Mouse (Mus musculus) MEL (cell line): ENCODE data around the gene Rapgef4. TPM values are rescaled to one million over a fixed set of nuclear protein-coding genes. Genes with fewer than 3 reads are reported as not detected.
"Not testable (repeated sequence)": the region's sequence is repeated elsewhere in the genome, so short reads cannot be mapped to it uniquely, and the experiment has no call there.

ENCODE experiments used
- DNase-seq: peaks from one replicate; pipeline ENCODE4 v3.0.0; 2011; ENCODE audit warnings: low read depth, low spot score
- H3K27ac ChIP-seq: 2 replicates; pipeline ENCODE4 v1.5.1; 2012; ENCODE audit warnings: low read depth, mild to moderate bottlenecking, control low read depth, low read length, moderate library complexity; ENCODE audit not compliant: control insufficient read depth
- H3K27me3 ChIP-seq, 2 experiments: fragments of 150-350 bp in 1 of 2; sonication (generic) in 1 of 2; 2 replicates each; pipeline ENCODE4 v1.6.1; 2012; ENCODE audit warnings: low read length in 2 of 2, mild to moderate bottlenecking in 2 of 2, improper control_type of control experiment in 1 of 2, moderate library complexity in 1 of 2; ENCODE audit not compliant: insufficient read depth in 2 of 2, control insufficient read depth in 1 of 2
- H3K36me3 ChIP-seq, 2 experiments: 2 replicates each; pipeline ENCODE4 v1.6.1; 2012 to 2014; ENCODE audit warnings: low read length in 2 of 2, improper control_type of control experiment in 1 of 2, inconsistent platforms in 1 of 2, mild to moderate bottlenecking in 1 of 2; ENCODE audit not compliant: insufficient read depth in 2 of 2, control insufficient read depth in 1 of 2
- H3K4me1 ChIP-seq, 2 experiments: fragments of 150-350 bp in 1 of 2; sonication (generic) in 1 of 2; 2 replicates each; pipeline ENCODE4 v1.6.1; 2012; ENCODE audit warnings: low read length in 2 of 2, improper control_type of control experiment in 1 of 2, mild to moderate bottlenecking in 1 of 2; ENCODE audit not compliant: insufficient read depth in 2 of 2, control insufficient read depth in 1 of 2
- H3K4me3 ChIP-seq, 2 experiments: fragments of 150-350 bp in 1 of 2; sonication (generic) in 1 of 2; 2 replicates each; pipeline ENCODE4 v1.5.1; 2012; ENCODE audit warnings: low read depth in 2 of 2, low read length in 2 of 2, mild to moderate bottlenecking in 2 of 2, moderate library complexity in 2 of 2, control low read depth in 1 of 2, improper control_type of control experiment in 1 of 2; ENCODE audit not compliant: control insufficient read depth in 1 of 2, insufficient read depth in 1 of 2
- H3K79me2 ChIP-seq: 2 replicates; pipeline ENCODE4 v1.6.1; 2012; ENCODE audit warnings: mild to moderate bottlenecking, low read length, moderate library complexity; ENCODE audit not compliant: control insufficient read depth, poor library complexity, insufficient read depth
- H3K9ac ChIP-seq: 2 replicates; pipeline ENCODE4 v1.6.1; 2012; ENCODE audit warnings: low read depth, mild to moderate bottlenecking, control low read depth, low read length, moderate library complexity; ENCODE audit not compliant: control insufficient read depth, poor library complexity, severe bottlenecking
- H3K9me3 ChIP-seq: fragments of 150-350 bp; sonication (generic); replicated peaks from 2 replicates; pipeline ENCODE4 v1.6.1; 2012; ENCODE audit warnings: mild to moderate bottlenecking, low read length, improper control_type of control experiment, moderate library complexity; ENCODE audit not compliant: insufficient read depth
- CHD2 ChIP-seq: IDR thresholded peaks from 2 replicates; pipeline ENCODE4 v1.6.1; 2011; ENCODE audit warnings: low read length, improper control_type of control experiment
- EP300 ChIP-seq, 2 experiments: IDR thresholded peaks; 2 replicates each; pipeline ENCODE4 v1.6.1; 2011; ENCODE audit warnings: improper control_type of control experiment in 2 of 2, low read length in 2 of 2, low read depth in 1 of 2, mild to moderate bottlenecking in 1 of 2
- ETS1 ChIP-seq: IDR thresholded peaks from 2 replicates; pipeline ENCODE4 v1.6.1; 2012; ENCODE audit warnings: low read depth, mild to moderate bottlenecking, inconsistent platforms, low read length, improper control_type of control experiment, moderate library complexity
- MAFK ChIP-seq: IDR thresholded peaks from 2 replicates; pipeline ENCODE4 v1.6.1; 2011; ENCODE audit warnings: low read depth, mild to moderate bottlenecking, low read length, improper control_type of control experiment, borderline replicate concordance
- MXI1 ChIP-seq: IDR thresholded peaks from 2 replicates; pipeline ENCODE4 v1.6.1; 2011; ENCODE audit warnings: mild to moderate bottlenecking, low read depth, low read length, improper control_type of control experiment
- NELFE ChIP-seq: IDR thresholded peaks from 2 replicates; pipeline ENCODE4 v1.6.1; 2011; ENCODE audit warnings: low read depth, low read length, improper control_type of control experiment
- UBTF ChIP-seq: IDR thresholded peaks from 2 replicates; pipeline ENCODE4 v1.6.1; 2012; ENCODE audit warnings: low read depth, mild to moderate bottlenecking, inconsistent platforms, low read length, improper control_type of control experiment, moderate library complexity, borderline replicate concordance; ENCODE audit not compliant: insufficient read depth
- USF2 ChIP-seq, 2 experiments: IDR thresholded peaks; 2 replicates each; pipeline ENCODE4 v1.6.1; 2011 to 2012; ENCODE audit warnings: improper control_type of control experiment in 2 of 2, low read length in 2 of 2, borderline replicate concordance in 1 of 2, inconsistent platforms in 1 of 2, low read depth in 1 of 2, mild to moderate bottlenecking in 1 of 2; ENCODE audit not compliant: insufficient read depth in 1 of 2
- ZNF384 ChIP-seq: IDR thresholded peaks from 2 replicates; pipeline ENCODE4 v1.6.1; 2012; ENCODE audit warnings: low read depth, mild to moderate bottlenecking, inconsistent platforms, low read length, improper control_type of control experiment
- polyA plus RNA-seq, 2 experiments: library from polyadenylated mRNA; stranded (reverse) in 1 of 2; unstranded in 1 of 2; fragments of >175 nt in 1 of 2; fragments of >200 nt in 1 of 2; gene quantifications; 2 replicates each; pipeline versions ENCODE4 v1.2.1 to v1.2.4; 2012; ENCODE audit warnings: low replicate concordance in 2 of 2, low read depth in 1 of 2; ENCODE audit not compliant: insufficient read length in 2 of 2, insufficient read depth in 1 of 2, missing spikeins in 1 of 2
- total RNA-seq: library from RNA; depleted of rRNA; stranded (reverse); fragments of 300-350 nt; gene quantifications from 2 replicates; pipeline ENCODE4 v1.2.3, GENCODE M21; 2012

Gene Rapgef4
- total and polyA plus RNA-seq, 3 experiments, result not detected

DNA sequence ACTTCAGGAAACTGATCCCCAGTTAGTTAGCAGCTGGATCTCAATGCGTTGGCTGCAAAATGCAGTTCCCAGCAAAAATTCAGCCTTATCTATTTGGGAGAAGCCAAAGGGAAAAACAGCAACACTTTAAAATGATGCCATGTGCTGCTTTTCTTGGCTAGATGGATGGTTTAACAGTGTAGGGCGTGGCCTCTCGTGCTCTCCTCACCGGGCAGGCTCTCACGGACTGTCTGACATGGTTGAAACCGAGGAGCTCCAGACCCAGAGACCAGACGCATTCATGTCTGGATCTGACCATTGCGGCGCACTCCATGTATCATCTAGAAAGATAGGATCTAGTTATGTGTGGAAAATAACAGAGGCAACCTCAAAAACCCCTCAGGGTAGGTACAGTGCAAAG is 87.5 kb downstream of the Rapgef4 start:
- H3K79me2 ChIP-seq, result no peaks in the 10 kb centered on the region
- peaks cover 8 to 14% of the 10 kb centered on the region in 2 experiments for H3K27me3 ChIP-seq
- no peak for TF ChIP-seq NELFE
- TF ChIP-seq MXI1, result no peak
- TF ChIP-seq MAFK, result no peak
- H3K4me1 ChIP-seq, result no peaks in the 10 kb centered on the region
- H3K9ac ChIP-seq, result no peak overlapping the region
- no peak for DNase-seq
- no peak overlapping the region for H3K4me3 ChIP-seq
- H3K27ac ChIP-seq, result no peak overlapping the region
- H3K36me3 ChIP-seq, result no peaks in the 10 kb centered on the region
- no peaks in the 10 kb centered on the region for H3K9me3 ChIP-seq

DNA sequence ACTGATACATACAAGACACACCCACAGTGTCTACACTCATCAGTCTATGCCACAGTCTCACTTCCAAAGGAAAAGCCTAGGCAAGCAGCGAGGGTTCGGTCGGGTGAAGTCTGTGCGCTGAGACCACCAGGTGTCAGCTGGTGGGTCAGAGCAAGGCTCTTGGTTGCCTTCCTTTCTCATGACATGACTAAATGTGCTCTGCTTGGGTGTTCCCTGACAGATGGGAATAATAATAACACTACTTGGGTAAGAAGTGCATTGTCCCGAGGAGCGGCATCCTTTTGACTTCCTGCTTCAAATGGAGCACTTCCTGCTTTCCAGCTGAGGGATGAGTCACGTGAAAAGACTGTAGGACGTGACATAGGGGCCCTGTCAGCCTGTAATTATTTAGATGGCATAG is 89.0 kb downstream of the Rapgef4 start:
- Histone ChIP-seq H3K27ac (no peak overlapping the region), H3K9me3 (no peaks in the 10 kb centered on the region), H3K36me3 (no peaks in the 10 kb centered on the region), H3K79me2 (no peaks in the 10 kb centered on the region), H3K9ac (no peak overlapping the region), H3K4me1 (no peaks in the 10 kb centered on the region), H3K27me3 (peaks cover 8 to 10% of the 10 kb centered on the region in 2 experiments), H3K4me3 (no peak overlapping the region)
- no peak for DNase-seq
- TF ChIP-seq ZNF384, result no peak
- no peak for TF ChIP-seq ETS1

DNA sequence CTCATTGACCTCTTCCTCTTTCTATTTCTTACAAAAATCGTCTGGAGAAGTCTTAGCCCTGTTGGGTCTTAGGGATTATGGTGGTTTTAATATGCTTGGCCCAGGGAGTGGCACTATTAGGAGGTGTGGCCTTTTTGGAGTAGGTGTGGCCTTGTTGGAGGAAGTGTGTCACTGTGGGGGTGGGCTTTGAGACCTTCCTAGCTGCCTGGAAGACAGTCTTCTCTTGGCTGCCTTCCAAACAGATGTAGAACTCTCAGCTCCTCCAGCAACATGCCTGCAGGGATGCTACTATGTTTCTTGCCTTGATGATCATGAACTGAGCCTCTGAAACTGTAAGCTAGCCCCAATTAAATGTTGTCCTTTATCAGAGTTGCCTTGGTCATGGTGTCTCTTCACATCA is 92.1 kb downstream of the Rapgef4 start:
- H3K27ac ChIP-seq, H3K4me3 ChIP-seq, H3K27me3 ChIP-seq, H3K9ac ChIP-seq, H3K79me2 ChIP-seq, H3K36me3 ChIP-seq, H3K9me3 ChIP-seq, H3K4me1 ChIP-seq: not testable (repeated sequence)
- DNase-seq, result peak; percentile 26

DNA sequence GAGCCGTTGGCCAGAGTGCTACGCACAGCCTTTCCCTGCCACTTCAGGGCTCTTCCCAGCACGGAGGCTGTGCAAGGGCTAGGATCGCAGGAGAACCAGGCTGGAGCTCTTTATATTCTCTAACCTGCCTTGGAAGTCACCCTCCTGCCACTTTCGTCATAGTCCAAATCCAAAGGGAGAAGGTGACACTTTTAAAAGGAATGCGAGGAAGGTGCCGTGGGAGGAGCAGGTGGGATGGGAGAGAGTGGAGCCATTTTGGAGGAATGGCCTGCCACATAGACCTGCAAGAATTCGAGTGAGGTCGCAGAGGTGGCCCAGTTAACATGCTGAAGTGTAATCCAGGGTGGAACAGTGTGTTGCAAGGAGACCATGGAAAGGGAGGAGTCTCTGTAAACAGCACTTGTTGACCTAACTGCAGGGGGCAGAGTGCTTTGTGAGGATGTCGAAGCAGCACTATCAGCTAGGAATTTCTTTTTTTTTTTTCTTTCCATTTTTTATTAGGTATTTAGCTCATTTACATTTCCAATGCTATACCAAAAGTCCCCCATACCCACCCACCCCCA is 94.0 kb downstream of the Rapgef4 start:
- Histone ChIP-seq H3K79me2 (no peaks in the 10 kb centered on the region), H3K9me3 (no peaks in the 10 kb centered on the region), H3K27ac (no peak overlapping the region), H3K4me1 (no peaks in the 10 kb centered on the region), H3K36me3 (no peaks in the 10 kb centered on the region), H3K4me3 (no peak overlapping the region), H3K27me3 (peaks cover 0 to 2% of the 10 kb centered on the region in 2 experiments; a peak in 2 of 4 replicates), H3K9ac (no peak overlapping the region)
- DNase-seq, result no peak
- TF ChIP-seq EP300 (IDR thresholded peaks at IDR 0.05; ENCODE audit: low read depth in 1 of 2, low read length in 2 of 2), result no peak
- TF ChIP-seq UBTF, result no peak
- no peak for TF ChIP-seq USF2 (IDR thresholded peaks at IDR 0.05; ENCODE audit: borderline replicate concordance in 1 of 2, insufficient read depth in 1 of 2, low read depth in 1 of 2, low read length in 2 of 2)
- TF ChIP-seq CHD2, result no peak
